Mouse (Mus musculus) neural tube, embryonic 15.5 days (tissue): ENCODE results near the gene Dtx2. TPM values are rescaled to one million over a fixed set of nuclear protein-coding genes. Genes with fewer than 3 reads are reported as not detected.

Experiments used
- ATAC-seq: fragments of 200-750 bp; cut with Nextera tagmentation; 2 replicates; pipeline ENCODE4 v1.8.0; 2017; ENCODE audit warnings: mild to moderate bottlenecking, moderate TSS enrichment, moderate library complexity; ENCODE audit not compliant: low FRiP score
- H3K27ac ChIP-seq: fragments of 300-500 bp; sonication (generic); replicated peaks from 2 replicates; pipeline ENCODE4 v1.5.1; 2015; ENCODE audit warnings: mild to moderate bottlenecking, inconsistent platforms
- H3K27me3 ChIP-seq: fragments of 300-500 bp; sonication (generic); replicated peaks from 2 replicates; pipeline ENCODE4 v1.6.1; 2015; ENCODE audit warnings: inconsistent platforms
- H3K36me3 ChIP-seq: fragments of 300-500 bp; sonication (generic); 2 replicates; pipeline ENCODE4 v1.6.1; 2015; ENCODE audit warnings: inconsistent platforms
- H3K4me1 ChIP-seq: fragments of 300-500 bp; sonication (generic); 2 replicates; pipeline ENCODE4 v1.6.1; 2015; ENCODE audit warnings: inconsistent platforms
- H3K4me2 ChIP-seq: fragments of 300-500 bp; sonication (generic); 2 replicates; pipeline ENCODE4 v1.6.1; 2015; ENCODE audit warnings: inconsistent platforms, mild to moderate bottlenecking, moderate library complexity
- H3K4me3 ChIP-seq: fragments of 300-500 bp; sonication (generic); replicated peaks from 2 replicates; pipeline ENCODE4 v1.5.1; 2015; ENCODE audit warnings: mild to moderate bottlenecking, inconsistent platforms
- H3K9ac ChIP-seq: fragments of 300-500 bp; sonication (generic); replicated peaks from 2 replicates; pipeline ENCODE4 v1.6.1; 2015; ENCODE audit warnings: mild to moderate bottlenecking, inconsistent platforms
- H3K9me3 ChIP-seq: fragments of 300-500 bp; sonication (generic); replicated peaks from 2 replicates; pipeline ENCODE4 v1.6.1; 2016; ENCODE audit warnings: inconsistent platforms
- WGBS: fragments of 180-500 bp; shearing (Covaris S2); methylation state at CpG from one replicate; pipeline ENCODE4 v1.1.7; 2015; ENCODE audit warnings: mixed read lengths; 5-methylcytosine and 5-hydroxymethylcytosine counted together
- polyA plus RNA-seq: library from polyadenylated mRNA; unstranded; fragments of >200 nt; fragmentation: Nextera tagmentation; extraction: Ambion mirVana; gene quantifications from 2 replicates; pipeline ENCODE4 v1.2.1, GENCODE M21; 2015

Dtx2 gene
- polyA plus RNA-seq, 1 experiment from 2014 or later, result 22.5 TPM

DNA sequence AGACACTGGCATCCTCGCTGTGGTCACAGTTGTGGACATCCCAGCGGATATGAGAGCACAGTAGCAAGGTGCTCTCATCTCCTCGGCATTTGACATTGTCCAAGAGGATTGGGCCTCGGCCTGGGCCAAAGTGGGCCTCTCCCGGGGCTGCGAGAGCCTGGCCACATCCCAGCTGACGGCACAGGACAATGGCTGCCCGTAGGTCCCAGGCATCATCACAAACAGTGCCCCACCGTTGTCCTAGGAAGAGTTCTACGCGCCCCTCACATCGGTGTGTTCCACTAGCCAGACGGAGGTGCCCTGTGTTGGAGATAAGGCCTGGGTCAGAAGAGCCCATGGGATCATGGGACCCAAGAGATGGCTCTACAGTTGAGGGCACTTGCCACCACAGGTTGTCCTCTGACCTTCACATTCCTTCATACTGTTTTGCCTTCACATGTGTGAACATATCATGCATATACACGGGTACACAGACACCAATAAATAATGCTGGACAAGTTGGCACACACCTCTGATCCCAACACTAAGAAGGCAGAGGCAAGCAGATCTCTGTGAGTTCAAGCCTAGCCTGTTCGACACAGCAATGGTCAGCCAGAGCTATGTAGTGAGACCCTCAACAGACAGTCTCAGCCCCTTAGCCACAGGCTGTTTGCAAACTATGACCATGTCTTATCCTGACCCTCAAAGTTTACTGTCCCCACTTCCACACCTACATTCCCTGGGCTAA is 33.5 kb upstream of the Dtx2 start:
- Histone ChIP-seq H3K9me3 (no peaks in the 10 kb centered on the region), H3K9ac (no peak overlapping the region), H3K27ac (peak overlapping the region; percentile 98), H3K4me2 (peak overlapping the region; percentile 94; the same call in 1 of the 2 replicates), H3K4me3 (0 out of 2 replicates have a peak overlapping the region, but pooled peaks have one; percentile 57), H3K4me1 (peaks cover 29% of the 10 kb centered on the region), H3K27me3 (no peaks in the 10 kb centered on the region), H3K36me3 (no peaks in the 10 kb centered on the region)
- WGBS, result 97% methylated on average over 15 of the region's 15 CpGs
- no peak for ATAC-seq

DNA sequence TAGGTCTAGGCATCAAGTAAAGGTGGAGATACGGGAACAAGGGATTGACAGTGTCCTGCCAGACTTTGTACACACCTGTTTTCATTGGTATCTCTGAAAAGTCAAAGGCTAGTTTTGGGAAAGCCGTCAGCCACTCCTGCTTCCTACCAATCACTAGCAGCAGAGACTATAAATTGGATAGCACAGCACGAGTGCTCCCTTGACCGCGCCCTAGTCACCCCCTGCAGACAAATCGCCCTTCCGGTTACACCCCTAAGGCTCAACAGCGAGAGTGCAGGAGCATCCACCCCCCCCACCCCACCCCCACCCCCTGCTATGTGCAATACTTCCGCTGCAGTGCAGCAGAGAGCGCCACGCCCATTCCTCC is 32.5 kb upstream of the Dtx2 start:
- Histone ChIP-seq H3K4me2 (peak overlapping the region; percentile 94), H3K9ac (peak overlapping the region; percentile 45), H3K4me3 (peak overlapping the region; percentile 57), H3K27me3 (no peaks in the 10 kb centered on the region), H3K9me3 (no peaks in the 10 kb centered on the region), H3K4me1 (peaks cover 24% of the 10 kb centered on the region), H3K27ac (peak overlapping the region; percentile 98), H3K36me3 (no peaks in the 10 kb centered on the region)
- WGBS, result 1% methylated on average over 11 of the region's 11 CpGs
- ATAC-seq, result no peak

DNA sequence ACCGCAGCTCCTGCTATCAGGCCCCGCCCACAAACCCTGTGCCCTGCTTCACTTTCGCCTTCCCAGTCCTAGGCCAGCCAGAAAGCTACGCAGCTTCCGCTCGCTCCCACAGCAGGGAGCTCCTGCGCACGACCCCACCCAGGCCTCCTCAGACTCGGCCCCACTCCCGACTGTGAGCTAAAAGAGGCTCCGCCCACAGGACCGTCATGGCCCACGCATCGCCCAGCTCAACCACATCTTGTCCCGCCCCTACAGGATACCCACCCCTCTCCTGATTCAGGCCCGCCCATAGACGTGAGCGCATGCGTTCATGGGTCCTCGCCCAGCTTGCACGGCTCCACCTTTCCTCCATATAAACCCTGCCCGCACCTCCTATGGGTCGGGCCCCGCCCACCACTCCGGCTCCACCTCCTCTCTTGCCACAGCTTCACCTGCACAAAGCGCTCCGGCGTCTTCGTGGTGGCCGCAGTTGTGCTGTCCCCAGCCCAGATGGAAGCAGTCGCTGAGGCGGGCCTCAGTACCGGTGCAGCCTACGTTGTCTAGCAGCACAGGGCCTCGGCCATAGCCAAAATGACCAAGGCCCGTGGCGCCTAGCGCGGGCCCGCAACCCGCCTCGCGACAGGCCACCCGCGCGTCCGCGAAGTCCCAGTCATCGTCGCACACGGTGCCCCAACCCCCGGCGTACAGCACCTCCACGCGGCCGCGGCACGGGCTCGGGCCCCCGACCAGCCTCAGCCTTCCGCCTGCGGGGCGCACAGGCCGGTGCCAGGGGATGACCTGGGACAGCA is 31.9 kb upstream of the Dtx2 start:
- Histone ChIP-seq H3K4me3 (peak overlapping the region; percentile 57), H3K36me3 (no peaks in the 10 kb centered on the region), H3K4me2 (peak overlapping the region; percentile 94), H3K9me3 (no peaks in the 10 kb centered on the region), H3K4me1 (peaks cover 21% of the 10 kb centered on the region), H3K27ac (peak overlapping the region; percentile 98), H3K27me3 (no peaks in the 10 kb centered on the region), H3K9ac (peak overlapping the region; percentile 83)
- under 1% methylated on average over 64 of the region's 64 CpGs for WGBS
- peak; percentile 97 for ATAC-seq

DNA sequence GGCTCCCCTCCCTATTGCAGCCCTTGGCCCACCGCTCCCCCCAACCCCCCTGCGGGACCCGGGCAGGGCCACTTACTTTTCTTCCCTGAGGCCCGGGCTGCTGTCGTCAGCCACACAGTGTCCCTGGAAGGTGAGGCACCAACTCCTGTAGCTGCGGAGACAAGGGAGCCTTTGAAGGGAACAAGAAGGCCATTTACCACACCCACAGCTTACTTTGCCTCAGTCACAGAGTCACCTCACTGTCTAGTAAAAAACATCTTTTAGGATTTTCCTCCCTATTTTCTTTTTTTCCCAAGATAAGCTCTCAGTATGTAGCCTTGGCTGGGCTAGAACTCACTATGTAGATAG is 31.3 kb upstream of the Dtx2 start:
- no peaks in the 10 kb centered on the region for H3K36me3 ChIP-seq
- no peaks in the 10 kb centered on the region for H3K27me3 ChIP-seq
- 1% methylated on average over 6 of the region's 6 CpGs for WGBS
- peak overlapping the region; percentile 98 for H3K27ac ChIP-seq
- no peaks in the 10 kb centered on the region for H3K9me3 ChIP-seq
- H3K4me3 ChIP-seq, result peak overlapping the region; percentile 57
- peak overlapping the region; percentile 83 for H3K9ac ChIP-seq
- H3K4me1 ChIP-seq, result peaks cover 17% of the 10 kb centered on the region
- peak overlapping the region; percentile 94 for H3K4me2 ChIP-seq
- ATAC-seq, result no peak

DNA sequence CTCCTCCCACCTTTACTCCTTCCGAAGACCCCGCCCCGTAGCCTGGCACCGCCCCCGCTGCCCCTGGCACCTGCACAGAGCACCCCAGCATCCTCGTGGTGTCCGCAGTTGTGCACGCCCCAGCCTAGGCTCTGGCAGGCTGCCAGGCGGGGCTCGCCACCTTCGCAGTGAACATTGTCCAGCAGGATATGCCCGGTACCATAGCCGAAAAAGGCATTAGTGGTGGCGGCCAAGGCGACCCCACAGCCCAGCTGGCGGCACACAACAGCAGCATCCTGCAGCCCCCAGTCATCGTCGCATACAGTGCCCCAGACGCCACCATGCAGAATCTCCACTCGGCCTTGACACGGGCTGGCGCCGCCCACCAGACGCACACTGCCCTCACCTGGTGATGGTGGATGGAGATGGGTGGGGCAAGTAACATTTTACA is 29.1 kb upstream of the Dtx2 start:
- Histone ChIP-seq H3K36me3 (no peaks in the 10 kb centered on the region), H3K4me2 (peak overlapping the region; percentile 47), H3K9me3 (no peaks in the 10 kb centered on the region), H3K4me1 (peaks cover 17% of the 10 kb centered on the region), H3K27ac (no peak overlapping the region), H3K27me3 (no peaks in the 10 kb centered on the region), H3K4me3 (peak overlapping the region; percentile 7; the same call in 1 of the 2 replicates), H3K9ac (no peak overlapping the region)
- ATAC-seq, result no peak
- WGBS, result 13% methylated on average over 24 of the region's 24 CpGs

DNA sequence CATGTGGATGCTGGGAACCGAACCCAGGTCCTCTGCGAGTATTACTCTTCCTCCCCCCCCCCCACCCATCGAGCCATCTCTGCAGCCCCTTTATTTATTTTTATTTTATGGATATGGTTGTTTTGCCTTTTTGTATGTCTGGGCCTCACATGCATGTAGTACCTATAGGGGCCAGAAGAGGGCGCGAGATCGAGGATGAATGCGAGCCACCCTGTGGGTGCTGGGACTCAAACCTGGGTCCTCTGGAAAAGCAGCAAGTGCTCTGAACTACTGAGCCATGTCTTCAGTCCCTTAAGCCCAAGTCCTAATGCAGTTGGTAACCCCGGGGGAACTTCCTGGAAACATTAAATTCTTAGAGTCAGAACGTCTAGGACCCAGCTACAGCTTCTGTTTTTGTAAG is 27.7 kb upstream of the Dtx2 start:
- no peak overlapping the region for H3K9ac ChIP-seq
- no peak overlapping the region for H3K4me3 ChIP-seq
- 67% methylated on average over 9 of the region's 9 CpGs for WGBS
- H3K36me3 ChIP-seq, result no peaks in the 10 kb centered on the region
- no peak overlapping the region for H3K4me2 ChIP-seq
- H3K27ac ChIP-seq, result no peak overlapping the region
- no peaks in the 10 kb centered on the region for H3K27me3 ChIP-seq
- H3K4me1 ChIP-seq, result peaks cover 12% of the 10 kb centered on the region
- H3K9me3 ChIP-seq, result no peaks in the 10 kb centered on the region
- no peak for ATAC-seq

DNA sequence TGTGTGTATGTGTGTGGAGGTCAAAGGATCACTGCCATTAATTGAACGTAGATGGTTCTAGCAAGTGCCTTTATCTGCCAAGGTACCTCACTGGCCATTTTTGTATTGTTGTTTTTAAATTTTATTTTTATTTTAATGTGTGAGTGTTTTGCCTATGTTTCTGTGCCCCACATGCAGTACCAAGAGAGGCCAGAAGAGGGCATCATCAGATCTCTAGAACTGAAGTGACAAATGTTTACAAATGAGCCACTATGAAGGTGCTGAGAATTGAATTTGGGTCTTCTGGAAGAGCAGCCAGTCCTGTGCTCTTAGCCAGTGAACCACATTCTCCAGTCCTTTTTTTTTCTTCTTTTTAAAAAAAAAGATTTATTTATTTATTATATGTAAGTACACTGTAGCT is 25.8 kb upstream of the Dtx2 start:
- Histone ChIP-seq H3K4me3 (no peak overlapping the region), H3K9ac (no peak overlapping the region), H3K36me3 (no peaks in the 10 kb centered on the region), H3K27ac (no peak overlapping the region), H3K27me3 (no peaks in the 10 kb centered on the region), H3K9me3 (no peaks in the 10 kb centered on the region), H3K4me2 (no peak overlapping the region), H3K4me1 (peaks cover 4% of the 10 kb centered on the region; the same call in 1 of the 2 replicates)
- WGBS, result 72% methylated on average over 1 of the region's 1 CpGs
- no peak for ATAC-seq

DNA sequence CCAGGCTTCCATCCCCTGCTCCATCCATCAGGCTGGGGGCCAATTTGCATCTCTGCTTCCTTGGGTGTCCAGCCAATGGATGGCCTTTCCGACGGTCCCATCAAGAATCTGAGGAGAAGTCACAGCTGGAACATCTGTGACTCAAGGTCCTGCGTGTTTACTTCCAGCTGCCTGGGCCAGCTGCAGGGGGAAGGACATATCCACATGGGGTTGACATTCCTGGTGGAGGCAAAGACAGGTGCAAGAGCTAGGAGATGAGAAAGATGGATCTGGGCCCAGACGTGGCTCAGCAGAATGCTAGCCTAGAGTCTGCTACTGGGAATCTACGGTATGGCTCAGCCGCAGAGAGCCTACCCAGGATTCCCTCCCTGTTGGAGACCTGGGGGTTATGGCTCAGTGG is 24.4 kb upstream of the Dtx2 start:
- no peak for ATAC-seq
- Histone ChIP-seq H3K9me3 (no peaks in the 10 kb centered on the region), H3K36me3 (no peaks in the 10 kb centered on the region), H3K4me3 (no peak overlapping the region), H3K9ac (no peak overlapping the region), H3K4me2 (no peak overlapping the region), H3K27me3 (no peaks in the 10 kb centered on the region), H3K4me1 (peaks cover 4% of the 10 kb centered on the region; the same call in 1 of the 2 replicates), H3K27ac (no peak overlapping the region)
- 79% methylated on average over 6 of the region's 6 CpGs for WGBS

DNA sequence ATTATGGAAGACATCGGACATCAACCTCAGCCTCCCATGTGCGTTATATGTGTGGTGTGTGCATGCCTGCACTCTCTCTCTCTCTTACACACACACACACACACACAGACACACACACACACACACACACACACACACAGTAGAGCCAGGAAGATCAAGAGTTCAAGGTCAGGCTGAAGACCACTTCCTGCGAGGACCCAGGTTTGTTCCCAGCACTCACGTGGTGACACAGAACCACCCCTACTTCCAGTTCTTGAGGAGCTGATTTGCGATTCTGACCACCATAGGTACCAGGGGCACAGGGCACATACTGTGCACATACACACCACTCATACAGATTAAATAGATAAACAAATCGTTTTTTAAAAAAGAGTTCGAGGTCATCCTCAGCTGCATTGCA is 22.7 kb upstream of the Dtx2 start:
- H3K4me1 ChIP-seq, result no peaks in the 10 kb centered on the region
- H3K4me2 ChIP-seq, result no peak overlapping the region
- no peaks in the 10 kb centered on the region for H3K27me3 ChIP-seq
- H3K9me3 ChIP-seq, result no peaks in the 10 kb centered on the region
- no peak overlapping the region for H3K27ac ChIP-seq
- 87% methylated on average over 7 of the region's 7 CpGs for WGBS
- no peak for ATAC-seq
- H3K4me3 ChIP-seq, result no peak overlapping the region
- H3K9ac ChIP-seq, result no peak overlapping the region
- H3K36me3 ChIP-seq, result no peaks in the 10 kb centered on the region

DNA sequence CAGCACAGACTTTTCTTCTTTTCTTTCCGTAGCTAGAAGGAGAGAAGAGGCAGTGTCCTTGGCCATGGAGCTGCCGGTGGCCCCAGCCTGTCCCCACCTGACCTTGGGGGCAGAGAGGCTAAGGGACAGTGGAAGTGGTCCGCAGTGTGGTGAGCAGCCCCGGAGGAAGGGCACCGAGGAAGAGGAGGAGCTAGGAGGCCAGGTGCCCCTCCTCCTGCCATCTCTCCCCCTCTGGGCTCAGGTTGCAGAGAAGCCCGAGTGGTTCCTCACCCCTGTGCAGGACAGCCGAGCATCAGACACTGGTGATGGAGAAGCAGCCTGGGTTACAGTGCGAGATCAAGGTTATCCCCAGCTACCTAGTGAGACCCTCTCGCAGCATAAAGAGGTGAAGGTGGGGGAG is 20.2 kb upstream of the Dtx2 start, which contains the start of gene Ssc4d:
Gene Ssc4d, minus strand, starts transcription at position 167 of the 400 bp plus-strand sequence.
- H3K27me3 ChIP-seq, result no peaks in the 10 kb centered on the region
- no peak within 1 kb of the TSS for H3K27ac ChIP-seq
- H3K9me3 ChIP-seq, result no peaks in the 10 kb centered on the region
- H3K4me2 ChIP-seq, result no peak within 1 kb of the TSS
- no peaks in the 10 kb centered on the region for H3K4me1 ChIP-seq
- WGBS, result 23% methylated on average over 9 of the region's 9 CpGs
- H3K9ac ChIP-seq, result no peak within 1 kb of the TSS
- H3K36me3 ChIP-seq, result no peaks in the 10 kb centered on the region
- no peak within 1 kb of the TSS for H3K4me3 ChIP-seq
- ATAC-seq, result no peak

DNA sequence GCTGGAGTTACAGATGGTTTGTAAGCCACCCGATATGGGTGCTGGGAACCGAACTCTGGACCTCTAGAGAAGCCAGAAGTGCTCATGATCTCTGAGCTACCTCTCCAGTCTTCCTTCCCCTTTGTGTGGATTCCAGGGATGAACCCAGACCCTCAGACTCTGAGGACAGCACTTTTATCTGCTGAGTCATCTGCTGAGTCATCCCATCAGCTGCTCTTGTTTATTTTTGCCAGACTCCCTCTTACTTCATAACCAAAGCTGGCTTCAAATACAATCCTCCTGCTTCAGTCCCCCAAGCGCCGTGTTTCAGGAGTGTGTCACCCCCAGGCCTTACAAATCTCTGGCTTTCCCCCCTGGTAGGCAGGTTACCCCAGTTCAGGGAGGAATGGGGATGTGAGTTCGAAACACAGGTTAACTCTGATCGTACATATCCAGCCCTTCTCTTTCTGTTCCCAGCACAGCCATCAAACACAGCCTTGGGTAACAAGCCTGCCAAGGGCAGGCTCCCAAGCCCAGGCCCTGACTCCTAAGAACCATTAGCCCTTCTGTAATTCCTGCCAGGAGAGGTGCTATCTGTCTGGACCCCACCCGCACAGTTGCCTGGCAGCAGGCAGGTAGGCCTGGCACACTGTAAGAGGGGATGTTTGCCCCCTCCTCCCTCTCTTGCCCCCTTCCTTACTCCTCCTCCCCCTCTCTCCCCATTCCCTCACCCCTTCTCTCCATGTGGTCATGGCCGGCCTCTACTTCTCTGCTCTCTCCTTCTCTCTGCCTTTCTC is 18.5 kb upstream of the Dtx2 start:
- Histone ChIP-seq H3K9me3 (no peaks in the 10 kb centered on the region), H3K4me3 (no peak overlapping the region), H3K27me3 (no peaks in the 10 kb centered on the region), H3K4me2 (no peak overlapping the region), H3K9ac (no peak overlapping the region), H3K27ac (no peak overlapping the region), H3K36me3 (no peaks in the 10 kb centered on the region), H3K4me1 (no peaks in the 10 kb centered on the region)
- ATAC-seq, result no peak
- 92% methylated on average over 8 of the region's 8 CpGs for WGBS
